Mouse (Mus musculus): Measurements from ENCODE around the gene Tnfsf8.

GRCm38 (mm10) chr4:63783826-63784225, 77.3 kb downstream of the Tnfsf8 start:
- TF ChIP-seq CTCF (IDR thresholded peaks at IDR 0.05; ENCODE audit: low read depth, low read length): no peak
- no peak for TF ChIP-seq POLR2A (IDR thresholded peaks at IDR 0.05; ENCODE audit: borderline replicate concordance, low read depth, low read length)

Measured in bone marrow macrophage, adult 2 months (primary cell).